ENCODE assay signal across 8 mouse cellular contexts in the genomic region with DNA sequence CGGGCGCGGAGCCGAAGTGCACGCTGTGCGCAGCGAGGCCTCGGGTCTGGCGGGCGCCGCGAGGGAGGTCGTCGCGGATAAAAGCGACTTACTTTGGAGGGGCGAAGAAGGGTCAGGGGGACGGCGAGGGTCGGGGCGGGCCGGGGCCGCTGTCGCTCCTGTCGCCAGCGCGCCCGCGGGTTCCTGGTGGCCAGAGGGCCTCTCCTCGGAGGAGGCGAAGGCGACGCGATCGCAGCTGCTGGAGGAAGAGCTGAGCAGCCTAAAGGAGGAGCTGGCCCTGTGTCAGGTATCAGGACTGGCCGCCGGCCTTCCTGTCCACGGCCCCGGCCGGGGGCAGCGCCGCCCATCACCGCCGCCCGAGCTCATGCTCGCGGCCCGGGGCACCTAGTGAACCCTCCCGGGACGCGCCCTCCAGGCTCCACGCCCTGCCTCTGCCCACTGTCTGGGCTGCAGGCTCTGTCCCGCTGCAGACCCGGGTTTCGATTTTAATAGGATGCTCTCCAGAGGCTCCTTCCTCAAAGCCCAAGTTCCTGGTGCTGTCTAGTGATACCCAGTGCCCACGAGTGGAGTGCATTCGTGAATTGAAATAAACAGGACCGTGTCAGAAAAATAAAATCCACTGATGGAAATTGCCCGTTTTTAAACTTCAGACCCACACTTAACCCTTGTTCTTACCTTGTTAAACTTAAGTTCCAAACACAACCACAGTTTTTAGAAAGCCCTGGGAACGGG. TPM values are rescaled to one million over a fixed set of nuclear protein-coding genes. Genes with fewer than 3 reads are reported as not detected.
DNase-seq lines count a peak whose midpoint lies in the region; ATAC-seq lines count a peak whose summit lies in the region.

No protein-coding gene starts in this region.

- 2% methylated on average over 47 of the region's 60 CpGs for WGBS in hindbrain, embryonic 16.5 days

- peaks cover 3% of the 10 kb centered on the region; the same call in 1 of the 2 replicates for H3K4me1 ChIP-seq in hindbrain, embryonic 16.5 days (ENCODE audit: control insufficient read depth, insufficient read depth, low read depth, low read length)

- peak; percentile 49 for DNase-seq in adipocyte (ENCODE audit: low spot score)
- DNase-seq in cerebellum, postnatal 25 days = peak; percentile 78 to 81
- DNase-seq in gastrocnemius, postnatal 10 days = peak; percentile 56
- DNase-seq in layer of hippocampus, postnatal 36 days = peak; percentile 25 to 26
- DNase-seq in lung, postnatal 36 days = peak; percentile 54
- peak; percentile 34 for DNase-seq in right cerebral cortex, adult 18-20 months
- DNase-seq in urinary bladder, postnatal 36 days (ENCODE audit: low spot score in 2 of 2) = peak; percentile 19 to 41

- H3K27me3 ChIP-seq in hindbrain, embryonic 16.5 days (replicated peaks; ENCODE audit: control insufficient read depth, insufficient read depth, low read length) = no peaks in the 10 kb centered on the region

- no peaks in the 10 kb centered on the region for H3K36me3 ChIP-seq in hindbrain, embryonic 16.5 days (ENCODE audit: control insufficient read depth, insufficient read depth, low read length)

- ATAC-seq in hindbrain, embryonic 16.5 days = peak; percentile 86; the same call in 1 of the 2 replicates

- peak overlapping the region; percentile 91 for H3K27ac ChIP-seq in hindbrain, embryonic 16.5 days (ENCODE audit: low read depth, low read length)

- peak overlapping the region; percentile 65 for H3K4me2 ChIP-seq in hindbrain, embryonic 16.5 days (ENCODE audit: low read length)

- H3K9me3 ChIP-seq in hindbrain, embryonic 16.5 days (ENCODE audit: control insufficient read depth, low read length) = no peaks in the 10 kb centered on the region

- H3K4me3 ChIP-seq in hindbrain, embryonic 16.5 days (ENCODE audit: low read length) = peak overlapping the region; percentile 95

- H3K9ac ChIP-seq in hindbrain, embryonic 16.5 days (ENCODE audit: low read depth, low read length) = peak overlapping the region; percentile 95

RNA-seq across cellular contexts. Expression of gene Cntln, which starts 0.6 kb away (rescaled TPM):
- total RNA-seq in gastrocnemius, postnatal 10 days (2021) = 1 to 10 TPM; 5.6 to 6.3 TPM
- polyA plus RNA-seq in hindbrain, embryonic 16.5 days (2015; fragmentation: Nextera tagmentation; extraction: Ambion mirVana) = 4.6 and 4.8 TPM in 2 replicates
- total RNA-seq in layer of hippocampus, postnatal 36 days (2021) = 1 to 10 TPM; 5.6 to 6.0 TPM

Comparison
In these comparisons a context has a peak if more than half of its experiments do, and no peak if none do; other contexts are left out.
1. Peak in every context shown above with its lines: DNase-seq, ATAC-seq, H3K4me3 ChIP-seq and H3K27ac ChIP-seq.
2. DNase-seq: peak in every context shown above with its lines; median percentile 80 in cerebellum, postnatal 25 days; 56 in gastrocnemius, postnatal 10 days; 54 in lung, postnatal 36 days; 49 in adipocyte; 34 in right cerebral cortex, adult 18-20 months; 30 in urinary bladder, postnatal 36 days; 26 in layer of hippocampus, postnatal 36 days.